Mouse (Mus musculus) induced T-regulatory cell, adult 2 months (primary cell): Measurements from ENCODE around the gene Rabep2.

Source experiments
- DNase-seq: peaks from one replicate; pipeline ENCODE4 v3.0.0-alpha.2; 2012; ENCODE audit warnings: low read depth

The Rabep2 gene

GRCm38 (mm10) chr7:126496475-126496874, 67.9 kb downstream of the Rabep2 start:
- peak; percentile 47 for DNase-seq

DNA sequence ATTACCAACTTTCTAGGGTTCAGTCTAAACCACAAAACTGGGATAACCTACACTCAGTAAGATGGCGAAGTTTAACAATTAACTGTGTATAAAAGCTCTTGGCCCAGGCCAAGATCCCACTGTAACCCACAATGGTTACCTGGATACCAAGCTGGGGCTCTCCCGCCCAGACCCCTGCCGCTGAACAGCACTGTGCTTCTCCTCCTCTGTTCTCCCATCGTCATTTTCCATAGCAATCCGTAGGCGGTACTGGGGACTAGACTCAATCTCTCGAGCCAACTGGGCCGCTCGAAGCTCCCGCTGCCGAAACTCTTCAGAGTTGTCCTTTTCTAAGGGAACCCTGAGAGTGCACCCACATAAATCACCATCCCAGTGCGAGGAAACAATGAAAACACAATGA, 69.4 kb downstream of the Rabep2 start:
- DNase-seq: no peak
